Mouse (Mus musculus) right cerebral cortex, adult 2 months (tissue): ENCODE measurements around the gene Sept4.

ENCODE experiments used
- DNase-seq, 2 experiments: peaks; one replicate each; pipeline ENCODE4 v3.0.0; 2021 to 2022; ENCODE audit warnings: low spot score in 2 of 2

Gene Sept4

GRCm38 (mm10) chr11:87568255-87568953, at the start of gene Sept4:
Gene Sept4 (plus strand): TSS chr11:87568903.
- no peak for DNase-seq

- DNase-seq: peak; percentile 9 to 22
Observed at GRCm38 (mm10) chr11:87519260-87519659, 49.4 kb upstream of the Sept4 start.

- DNase-seq: no peak
Observed at GRCm38 (mm10) chr11:87523466-87523865, 45.2 kb upstream of the Sept4 start.

GRCm38 (mm10) chr11:87523967-87524366, 44.7 kb upstream of the Sept4 start:
- no peak for DNase-seq

GRCm38 (mm10) chr11:87524780-87525179, 43.9 kb upstream of the Sept4 start:
- DNase-seq: no peak

GRCm38 (mm10) chr11:87527364-87527763, 41.3 kb upstream of the Sept4 start:
- no peak for DNase-seq

- DNase-seq: no peak
Observed at GRCm38 (mm10) chr11:87527990-87528389, 40.7 kb upstream of the Sept4 start.

- no peak for DNase-seq
Observed at GRCm38 (mm10) chr11:87531695-87532094, 37.0 kb upstream of the Sept4 start.

GRCm38 (mm10) chr11:87542285-87542684, 26.4 kb upstream of the Sept4 start:
- DNase-seq: no peak

GRCm38 (mm10) chr11:87542906-87543305, 25.8 kb upstream of the Sept4 start:
- no peak for DNase-seq

- peak in 1 of 2 experiments; percentile 11 for DNase-seq
Observed at GRCm38 (mm10) chr11:87553342-87553741, 15.4 kb upstream of the Sept4 start.

GRCm38 (mm10) chr11:87554386-87554785, 14.3 kb upstream of the Sept4 start:
- no peak for DNase-seq

- no peak for DNase-seq
Observed at GRCm38 (mm10) chr11:87555106-87555703, 13.5 kb upstream of the Sept4 start.

GRCm38 (mm10) chr11:87561208-87561607, 7.5 kb upstream of the Sept4 start:
- no peak for DNase-seq

GRCm38 (mm10) chr11:87566501-87566900, 2.2 kb upstream of the Sept4 start, which contains the start of gene Gm11492:
Gene Gm11492 (plus strand): TSS chr11:87566653.
- no peak for DNase-seq

- no peak for DNase-seq
Observed at GRCm38 (mm10) chr11:87570743-87571142, 2.0 kb downstream of the Sept4 start.

- DNase-seq: no peak
Observed at GRCm38 (mm10) chr11:87571361-87571950, 2.8 kb downstream of the Sept4 start.

- no peak for DNase-seq
Observed at GRCm38 (mm10) chr11:87573751-87574150, 5.0 kb downstream of the Sept4 start.

GRCm38 (mm10) chr11:87574520-87575180, 5.9 kb downstream of the Sept4 start:
- no peak for DNase-seq

GRCm38 (mm10) chr11:87577601-87578248, 9.0 kb downstream of the Sept4 start:
- peak in 1 of 2 experiments; percentile 28 for DNase-seq

GRCm38 (mm10) chr11:87578249-87578962, 9.7 kb downstream of the Sept4 start:
- peak; percentile 58 to 63 for DNase-seq
